25 mouse cellular contexts compared by ENCODE assay signal in genomic region chr1:51947116-51947515, GRCm38 (mm10). TPM values are rescaled to one million over a fixed set of nuclear protein-coding genes. Genes with fewer than 3 reads are reported as not detected.
"Had no signal": no experiment of that assay in that cellular context is flagged by ENCODE, and none has a peak within 500 bp of the region (broad histone marks: within the 10 kb centered on the region; RNA-seq: fewer than 3 reads in every experiment).

No protein-coding gene starts in this region.

- ATAC-seq: liver, embryonic 12.5 days; midbrain, embryonic 13.5 days; midbrain, embryonic 16.5 days had no signal

- H3K4me1 ChIP-seq: limb, embryonic 10.5 days; limb, embryonic 13.5 days; liver, embryonic 12.5 days; liver, embryonic 15.5 days; megakaryocyte, embryonic 14.5 days; midbrain, embryonic 10.5 days; midbrain, embryonic 13.5 days; neural tube, embryonic 13.5 days; stomach, embryonic 15.5 days had no signal

- H3K4me2 ChIP-seq: limb, embryonic 13.5 days; liver, embryonic 12.5 days; liver, embryonic 15.5 days; lung, embryonic 15.5 days; midbrain, embryonic 13.5 days; neural tube, embryonic 13.5 days; stomach, embryonic 15.5 days had no signal

- H3K4me3 ChIP-seq: left cerebral cortex, adult 2 months; limb, embryonic 10.5 days; limb, embryonic 13.5 days; liver, embryonic 12.5 days; liver, embryonic 15.5 days; lung, embryonic 15.5 days; megakaryocyte, embryonic 14.5 days; midbrain, embryonic 10.5 days; midbrain, embryonic 13.5 days; myocyte; neural tube, embryonic 13.5 days; stomach, embryonic 15.5 days had no signal

- DNase-seq: kidney, postnatal 36 days; layer of hippocampus, postnatal 36 days; liver; lung, adult 18-20 months; lung, postnatal 10 days; lung, postnatal 36 days; retina, postnatal 1 day; right cerebral cortex, postnatal 25 days; spleen, adult 18-20 months; thymus, postnatal 25 days had no signal

- H3K36me3 ChIP-seq: limb, embryonic 10.5 days; limb, embryonic 13.5 days; liver, embryonic 12.5 days; liver, embryonic 15.5 days; lung, embryonic 15.5 days; midbrain, embryonic 10.5 days; midbrain, embryonic 13.5 days; neural tube, embryonic 13.5 days; stomach, embryonic 15.5 days had no signal

- H3K27ac ChIP-seq: kidney, postnatal 0 days; left cerebral cortex, adult 2 months; limb, embryonic 10.5 days; limb, embryonic 13.5 days; liver, embryonic 12.5 days; liver, embryonic 15.5 days; lung, embryonic 15.5 days; midbrain, embryonic 10.5 days; midbrain, embryonic 13.5 days; neural tube, embryonic 13.5 days; stomach, embryonic 15.5 days had no signal

- H3K9ac ChIP-seq: limb, embryonic 13.5 days; liver, embryonic 12.5 days; liver, embryonic 15.5 days; lung, embryonic 15.5 days; midbrain, embryonic 13.5 days; neural tube, embryonic 13.5 days; stomach, embryonic 15.5 days had no signal

- H3K9me3 ChIP-seq: limb, embryonic 10.5 days; limb, embryonic 13.5 days; liver, embryonic 12.5 days; liver, embryonic 15.5 days; lung, embryonic 15.5 days; megakaryocyte, embryonic 14.5 days; midbrain, embryonic 10.5 days; midbrain, embryonic 13.5 days; neural tube, embryonic 13.5 days; stomach, embryonic 15.5 days had no signal

- H3K27me3 ChIP-seq: liver, embryonic 12.5 days; liver, embryonic 15.5 days; lung, embryonic 15.5 days; midbrain, embryonic 13.5 days; neural tube, embryonic 13.5 days; stomach, embryonic 15.5 days had no signal

RNA-seq across cellular contexts. Expression of gene Myo1b, which starts 31.2 kb away (rescaled TPM):
- total RNA-seq: neutrophil, adult 5-6 weeks had no signal

RNA-seq across cellular contexts. Expression of gene Stat4, which starts 39.8 kb away (rescaled TPM):
- polyA plus RNA-seq: myocyte had no signal
